Mouse (Mus musculus): ENCODE data around the gene Arhgef33.

Arhgef33 gene

GRCm38 (mm10) chr17:80446470-80446869, 139.3 kb downstream of the Arhgef33 start:
- DNase-seq (ENCODE audit: low spot score in 2 of 2), result no peak

Measured in spleen, postnatal 36 days (tissue).